Mouse (Mus musculus): Measurements from ENCODE around the gene Hoxa4. TPM values are rescaled to one million over a fixed set of nuclear protein-coding genes. Genes with fewer than 3 reads are reported as not detected.

Hoxa4 gene
- polyA plus RNA-seq, 1 experiment from 2014 or later: 0.35 TPM

DNA sequence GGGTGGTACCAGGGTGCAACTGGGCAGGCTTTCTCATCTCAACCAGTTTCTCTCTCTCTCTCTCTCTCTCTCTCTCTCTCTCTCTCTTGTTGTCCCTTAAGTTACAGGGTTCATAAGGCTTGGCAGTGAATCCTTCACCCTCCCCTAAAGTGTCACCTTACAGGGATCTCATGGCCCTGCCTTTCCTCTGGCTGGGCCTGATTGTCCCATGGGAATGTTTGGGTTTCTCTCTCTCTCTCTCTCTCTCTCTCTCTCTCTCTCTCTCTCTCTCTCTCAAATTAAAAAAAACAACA is 16.1 kb upstream of the Hoxa4 start:
- H3K4me2 ChIP-seq: peak overlapping the region; percentile 96
- peaks cover 86% of the 10 kb centered on the region for H3K4me1 ChIP-seq (replicated peaks)
- peak overlapping the region; percentile 79 for H3K4me3 ChIP-seq (replicated peaks)

GRCm38 (mm10) chr6:52206882-52207683 is 15.5 kb upstream of the Hoxa4 start:
- Histone ChIP-seq H3K4me1 (replicated peaks) (peaks cover 88% of the 10 kb centered on the region), H3K27me3 (peaks cover 33% of the 10 kb centered on the region; the same call in 1 of the 2 replicates)
- no peak for ATAC-seq (ENCODE audit: insufficient number of reproducible peaks, insufficient read depth, low FRiP score, low TSS enrichment, low read depth)

More for the DNA sequence above, 16.1 kb upstream of the Hoxa4 start:
- Histone ChIP-seq H3K9ac (replicated peaks) (peak overlapping the region; percentile 50; the same call in 1 of the 2 replicates), H3K27ac (no peak overlapping the region), H3K36me3 (peaks cover 28% of the 10 kb centered on the region), H3K27me3 (peaks cover 33% of the 10 kb centered on the region; the same call in 1 of the 2 replicates), H3K9me3 (no peaks in the 10 kb centered on the region)
- ATAC-seq (ENCODE audit: insufficient number of reproducible peaks, insufficient read depth, low FRiP score, low TSS enrichment, low read depth): no peak

DNA sequence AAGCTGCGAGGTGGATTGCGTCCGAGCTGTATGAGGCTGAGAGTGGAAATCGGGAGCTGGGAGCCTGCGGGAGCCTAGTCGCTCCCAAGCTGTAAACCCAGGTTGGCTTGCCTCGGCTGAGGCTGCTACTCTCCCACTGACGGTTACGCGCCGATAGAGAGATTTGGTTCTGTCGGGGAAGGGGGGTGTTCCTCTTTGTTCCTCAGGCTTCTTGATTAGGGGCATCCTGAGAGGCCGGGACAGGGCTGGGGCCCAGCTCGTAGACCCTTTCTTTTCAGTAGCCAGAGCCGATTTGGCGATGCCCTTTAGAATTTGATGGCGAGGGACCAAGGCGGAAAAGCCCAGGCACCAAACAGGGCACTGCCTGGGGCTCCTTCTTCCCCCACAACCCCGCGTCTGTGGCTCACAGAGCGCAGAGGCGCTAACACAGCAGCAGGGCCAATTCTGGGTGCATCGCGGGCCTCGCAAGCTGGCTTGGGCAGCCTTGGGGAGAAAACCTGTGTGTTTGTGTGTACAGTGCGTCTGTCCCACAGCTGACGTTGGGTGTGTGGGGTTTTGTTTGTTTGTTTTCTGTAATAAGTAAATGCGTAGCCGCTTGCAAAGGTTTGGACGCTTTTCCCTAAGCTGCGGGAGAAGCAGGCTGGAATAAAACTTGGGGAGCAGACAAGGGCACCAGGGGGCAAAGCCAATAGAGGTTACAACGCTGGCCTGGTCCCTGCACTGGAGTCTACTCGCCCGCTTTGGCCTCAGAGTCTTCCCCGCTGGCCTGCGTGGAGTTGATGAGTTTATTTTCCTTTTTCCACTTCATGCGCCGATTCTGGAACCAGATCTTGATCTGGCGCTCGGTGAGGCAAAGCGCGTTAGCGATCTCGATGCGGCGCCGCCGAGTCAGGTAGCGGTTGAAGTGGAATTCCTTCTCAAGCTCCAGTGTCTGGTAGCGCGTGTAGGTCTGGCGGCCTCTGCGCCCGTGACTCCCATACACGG is 14.4 kb upstream of the Hoxa4 start:
- ATAC-seq (ENCODE audit: insufficient number of reproducible peaks, insufficient read depth, low FRiP score, low TSS enrichment, low read depth): no peak
- no peaks in the 10 kb centered on the region for H3K9me3 ChIP-seq
- H3K36me3 ChIP-seq: peaks cover 41% of the 10 kb centered on the region
- WGBS: 7% methylated on average over 55 of the region's 55 CpGs
- peak overlapping the region; percentile 60; the same call in 1 of the 2 replicates for H3K27ac ChIP-seq
- peaks cover 33% of the 10 kb centered on the region; the same call in 1 of the 2 replicates for H3K27me3 ChIP-seq
- peaks cover 93% of the 10 kb centered on the region for H3K4me1 ChIP-seq (replicated peaks)
- H3K4me3 ChIP-seq (replicated peaks): peak overlapping the region; percentile 50
- peak overlapping the region; percentile 50 for H3K9ac ChIP-seq (replicated peaks)
- peak overlapping the region; percentile 96 for H3K4me2 ChIP-seq

More at GRCm38 (mm10) chr6:52206882-52207683, 15.5 kb upstream of the Hoxa4 start:
- Histone ChIP-seq H3K4me2 (peak overlapping the region; percentile 96), H3K9me3 (no peaks in the 10 kb centered on the region), H3K36me3 (peaks cover 32% of the 10 kb centered on the region), H3K9ac (replicated peaks) (peak overlapping the region; percentile 50; the same call in 1 of the 2 replicates), H3K27ac (0 out of 2 replicates have a peak overlapping the region, but pooled peaks have one; percentile 35), H3K4me3 (replicated peaks) (peak overlapping the region; percentile 50)
- 12% methylated on average over 4 of the region's 4 CpGs for WGBS

- H3K9me3 ChIP-seq: no peaks in the 10 kb centered on the region
- WGBS: 5% methylated on average over 14 of the region's 14 CpGs
- ATAC-seq (ENCODE audit: insufficient number of reproducible peaks, insufficient read depth, low FRiP score, low TSS enrichment, low read depth): no peak
- H3K4me2 ChIP-seq: peak overlapping the region; percentile 96
- peak overlapping the region; percentile 50 for H3K4me3 ChIP-seq (replicated peaks)
- peak overlapping the region; percentile 50; the same call in 1 of the 2 replicates for H3K9ac ChIP-seq (replicated peaks)
- H3K4me1 ChIP-seq (replicated peaks): peaks cover 94% of the 10 kb centered on the region
- peaks cover 42% of the 10 kb centered on the region for H3K36me3 ChIP-seq
- H3K27ac ChIP-seq: peak overlapping the region; percentile 60; the same call in 1 of the 2 replicates
- H3K27me3 ChIP-seq: peaks cover 35% of the 10 kb centered on the region; the same call in 1 of the 2 replicates
These were observed 13.7 kb upstream of the Hoxa4 start for GRCm38 (mm10) chr6:52205221-52205620.

- Histone ChIP-seq H3K9me3 (no peaks in the 10 kb centered on the region), H3K9ac (replicated peaks) (peak within 1 kb of the TSS; percentile 80), H3K4me1 (replicated peaks) (peaks cover 90% of the 10 kb centered on the region), H3K36me3 (peaks cover 48% of the 10 kb centered on the region), H3K4me2 (peak within 1 kb of the TSS; percentile 96), H3K27me3 (peaks cover 34% of the 10 kb centered on the region), H3K4me3 (replicated peaks) (peak within 1 kb of the TSS; percentile 50), H3K27ac (peak within 1 kb of the TSS; percentile 67)
- WGBS: 1% methylated on average over 65 of the region's 65 CpGs
- ATAC-seq (ENCODE audit: insufficient number of reproducible peaks, insufficient read depth, low FRiP score, low TSS enrichment, low read depth): no peak
These were observed 12.6 kb upstream of the Hoxa4 start, which contains the start of gene Hoxa5 for GRCm38 (mm10) chr6:52204050-52204752. TSS of gene Hoxa5 (minus strand) at chr6:52204587.

GRCm38 (mm10) chr6:52203371-52204049 is 12.0 kb upstream of the Hoxa4 start:
- 2% methylated on average over 46 of the region's 46 CpGs for WGBS
- H3K4me2 ChIP-seq: peak overlapping the region; percentile 96
- no peak for ATAC-seq (ENCODE audit: insufficient number of reproducible peaks, insufficient read depth, low FRiP score, low TSS enrichment, low read depth)
- peak overlapping the region; percentile 50 for H3K4me3 ChIP-seq (replicated peaks)
- peaks cover 83% of the 10 kb centered on the region for H3K4me1 ChIP-seq (replicated peaks)
- peaks cover 31% of the 10 kb centered on the region for H3K27me3 ChIP-seq
- H3K27ac ChIP-seq: peak overlapping the region; percentile 67
- H3K36me3 ChIP-seq: peaks cover 48% of the 10 kb centered on the region
- H3K9ac ChIP-seq (replicated peaks): peak overlapping the region; percentile 80
- no peaks in the 10 kb centered on the region for H3K9me3 ChIP-seq

DNA sequence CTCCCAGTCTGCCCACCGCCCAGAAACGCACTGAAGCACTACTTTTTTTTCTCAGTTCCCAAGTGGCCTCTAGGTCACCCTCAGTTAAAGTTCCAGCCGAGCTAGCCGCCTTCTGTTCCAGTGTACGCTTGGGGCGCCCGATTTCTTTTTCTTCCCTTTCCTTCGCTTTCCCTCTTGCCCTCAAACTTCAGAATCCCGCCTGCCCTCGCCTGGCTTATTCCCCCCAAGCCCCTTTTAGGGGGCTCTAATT is 11.5 kb upstream of the Hoxa4 start:
- peak overlapping the region; percentile 96 for H3K4me2 ChIP-seq
- peaks cover 31% of the 10 kb centered on the region for H3K27me3 ChIP-seq
- peaks cover 48% of the 10 kb centered on the region for H3K36me3 ChIP-seq
- peaks cover 79% of the 10 kb centered on the region for H3K4me1 ChIP-seq (replicated peaks)
- no peak for ATAC-seq (ENCODE audit: insufficient number of reproducible peaks, insufficient read depth, low FRiP score, low TSS enrichment, low read depth)
- WGBS: 4% methylated on average over 10 of the region's 10 CpGs
- peak overlapping the region; percentile 67; the same call in 1 of the 2 replicates for H3K27ac ChIP-seq
- H3K4me3 ChIP-seq (replicated peaks): peak overlapping the region; percentile 50
- H3K9me3 ChIP-seq: no peaks in the 10 kb centered on the region
- peak overlapping the region; percentile 80 for H3K9ac ChIP-seq (replicated peaks)

DNA sequence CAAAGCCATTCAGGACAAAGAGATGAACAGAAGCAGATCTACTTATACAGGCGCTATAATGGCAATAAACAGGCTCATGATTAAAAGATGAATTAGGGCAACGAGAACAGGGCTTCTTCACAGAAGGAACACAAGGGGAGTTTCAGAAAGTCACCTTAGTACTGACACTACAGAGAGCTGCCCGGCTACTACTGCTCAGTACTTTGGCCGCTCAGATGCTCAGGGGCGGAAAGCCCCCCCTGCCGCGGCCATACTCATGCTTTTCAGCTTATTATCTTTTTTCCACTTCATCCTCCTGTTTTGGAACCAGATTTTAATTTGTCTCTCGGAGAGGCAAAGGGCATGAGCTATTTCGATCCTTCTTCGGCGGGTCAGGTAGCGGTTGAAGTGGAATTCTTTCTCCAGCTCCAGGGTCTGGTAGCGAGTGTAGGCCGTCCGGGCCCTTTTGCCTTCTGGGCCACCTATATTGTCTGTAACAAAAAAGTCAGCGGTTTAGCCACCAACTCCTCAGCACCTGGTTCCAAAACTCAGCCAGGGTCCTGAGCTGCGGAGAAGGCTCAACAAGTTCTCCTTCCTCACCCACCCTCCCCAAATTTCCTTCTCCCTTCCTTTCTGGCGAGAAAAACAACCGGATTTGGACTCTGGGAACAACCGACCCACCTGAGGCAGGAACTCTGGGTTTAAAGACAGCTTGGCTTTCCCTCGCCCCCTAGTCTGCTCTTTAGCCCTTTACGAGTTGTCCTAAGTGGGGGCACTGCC is 11.0 kb upstream of the Hoxa4 start:
- peaks cover 76% of the 10 kb centered on the region for H3K4me1 ChIP-seq (replicated peaks)

DNA sequence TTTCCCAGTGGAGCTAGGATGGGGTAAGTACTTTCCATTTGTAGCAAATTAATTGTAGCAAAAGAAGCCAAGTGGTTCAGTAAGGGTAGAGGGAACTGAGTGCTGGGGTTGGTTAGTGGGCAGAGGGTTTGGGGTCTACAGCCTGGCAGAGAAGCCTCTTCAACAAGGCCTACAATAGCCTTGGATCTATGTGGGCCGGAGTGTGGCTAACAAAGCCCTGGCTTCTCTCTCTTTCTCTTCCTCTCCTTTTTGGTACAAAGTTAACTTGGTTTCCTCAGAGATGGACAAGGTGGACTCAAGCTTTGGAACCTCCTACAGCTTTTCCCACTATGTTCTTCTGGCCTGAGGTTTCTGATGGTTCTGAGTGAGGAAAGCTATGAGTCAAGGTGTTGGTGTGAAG is 9.7 kb upstream of the Hoxa4 start:
- ATAC-seq (ENCODE audit: insufficient number of reproducible peaks, insufficient read depth, low FRiP score, low TSS enrichment, low read depth): no peak
- Histone ChIP-seq H3K4me1 (replicated peaks) (peaks cover 66% of the 10 kb centered on the region), H3K36me3 (peaks cover 46% of the 10 kb centered on the region), H3K27ac (peak overlapping the region; percentile 29; the same call in 1 of the 2 replicates), H3K27me3 (peaks cover 30% of the 10 kb centered on the region), H3K9me3 (no peaks in the 10 kb centered on the region), H3K4me3 (replicated peaks) (no peak overlapping the region), H3K9ac (replicated peaks) (0 out of 2 replicates have a peak overlapping the region, but pooled peaks have one; percentile 31), H3K4me2 (no peak overlapping the region)
- 38% methylated on average over 1 of the region's 1 CpGs for WGBS

More for the DNA sequence above, 11.0 kb upstream of the Hoxa4 start:
- peak overlapping the region; percentile 80 for H3K9ac ChIP-seq (replicated peaks)
- H3K9me3 ChIP-seq: no peaks in the 10 kb centered on the region
- peak overlapping the region; percentile 50 for H3K4me3 ChIP-seq (replicated peaks)
- H3K27me3 ChIP-seq: peaks cover 30% of the 10 kb centered on the region
- no peak overlapping the region for H3K27ac ChIP-seq
- WGBS: 17% methylated on average over 22 of the region's 22 CpGs
- peaks cover 48% of the 10 kb centered on the region for H3K36me3 ChIP-seq
- ATAC-seq (ENCODE audit: insufficient number of reproducible peaks, insufficient read depth, low FRiP score, low TSS enrichment, low read depth): no peak
- peak overlapping the region; percentile 96 for H3K4me2 ChIP-seq
